Mouse (Mus musculus) adrenal gland, postnatal 14 days (tissue): ENCODE measurements around the gene Sall2. TPM values are rescaled to one million over a fixed set of nuclear protein-coding genes. Genes with fewer than 3 reads are reported as not detected.
"Not testable (repeated sequence)": the region's sequence is repeated elsewhere in the genome, so short reads cannot be mapped to it uniquely, and the experiment has no call there.

ENCODE experiments used
- DNase-seq: peaks from one replicate; pipeline ENCODE4 v3.0.0; 2021; ENCODE audit warnings: mixed read lengths
- long read RNA-seq, 2 experiments: library from polyadenylated mRNA; stranded (forward); transcript quantifications; one replicate each; pipeline ENCODE4 v2.0.0; 2021
- total RNA-seq: library from RNA; stranded (reverse); gene quantifications from 2 replicates; pipeline ENCODE4 v1.2.3, GENCODE M21; 2021

Gene Sall2
- total RNA-seq, result 7.3 and 9.6 TPM in 2 replicates
- long read RNA-seq, experiment 1, partial matches to known transcripts, result 0 of 9 reads
- long read RNA-seq, experiment 1, other reads (novel, unspliced or antisense), result 9 of 9 reads
- long read RNA-seq, experiment 2, partial matches to known transcripts, result 0 of 7 reads
- long read RNA-seq, experiment 2, other reads (novel, unspliced or antisense), result 7 of 7 reads

DNA sequence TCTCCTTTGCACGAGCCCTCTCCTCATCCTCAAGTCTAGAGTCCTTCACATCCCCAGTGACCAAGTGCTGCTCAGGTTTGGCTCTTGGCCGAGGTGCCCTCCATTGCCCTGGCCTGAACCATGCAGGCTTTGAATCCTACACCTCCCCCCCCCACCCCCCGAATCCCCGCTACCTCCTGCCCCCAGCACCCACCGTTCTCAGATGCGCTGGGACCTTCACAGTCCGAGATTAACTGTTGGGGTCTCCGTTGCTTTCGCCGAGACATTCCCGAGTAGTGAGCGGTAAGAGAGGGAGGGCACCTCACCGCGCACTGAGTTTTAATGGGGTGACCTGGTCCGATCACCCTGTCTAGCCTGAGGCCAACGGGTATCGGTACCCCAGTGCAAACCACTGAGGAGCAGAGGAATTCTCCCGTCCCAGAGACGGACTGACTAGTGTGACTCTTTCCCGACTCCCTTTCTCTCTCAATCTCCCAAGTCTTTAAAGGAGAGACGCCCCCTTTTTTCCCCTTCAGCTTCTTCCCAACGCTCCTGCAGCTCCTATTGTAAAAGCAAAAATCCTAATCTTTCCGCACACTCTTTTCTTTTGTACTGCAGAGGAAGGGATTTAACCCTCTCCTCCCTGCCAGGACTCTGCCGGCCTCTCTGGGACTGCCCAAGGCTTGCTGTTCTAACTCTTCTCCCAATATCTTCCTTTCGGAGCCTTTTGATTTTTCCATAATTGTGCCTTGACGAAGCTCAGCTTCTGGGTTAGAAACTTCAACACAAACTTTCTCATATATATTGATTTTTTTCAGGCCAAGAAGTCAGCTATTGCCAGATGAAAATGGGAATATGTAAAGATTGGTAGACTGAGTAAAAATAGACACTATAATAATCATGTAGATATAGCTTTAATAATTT, at the start of gene Sall2:
Gene Sall2, minus strand, starts transcription at position 853 of the 903 bp plus-strand sequence.
- no peak for DNase-seq

DNA sequence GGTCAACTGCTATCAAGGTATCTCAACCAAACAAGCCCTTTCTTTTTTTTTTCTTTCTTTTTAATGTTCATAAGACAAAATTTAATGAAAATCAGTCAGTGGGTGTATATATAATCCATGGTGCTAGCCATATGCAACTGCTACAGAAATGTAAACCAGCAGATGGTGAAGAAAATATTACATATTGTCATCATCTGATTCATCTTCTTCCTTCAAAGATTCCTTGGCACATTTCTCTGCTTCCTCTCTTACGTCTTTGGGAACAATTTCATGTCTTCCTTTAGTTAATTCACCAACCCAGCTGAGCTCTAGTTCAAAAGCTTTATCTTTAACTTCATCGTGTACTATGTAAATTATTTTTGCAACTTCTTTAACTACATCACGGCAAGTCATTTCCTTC, 40.2 kb upstream of the Sall2 start:
- DNase-seq, result no peak

DNA sequence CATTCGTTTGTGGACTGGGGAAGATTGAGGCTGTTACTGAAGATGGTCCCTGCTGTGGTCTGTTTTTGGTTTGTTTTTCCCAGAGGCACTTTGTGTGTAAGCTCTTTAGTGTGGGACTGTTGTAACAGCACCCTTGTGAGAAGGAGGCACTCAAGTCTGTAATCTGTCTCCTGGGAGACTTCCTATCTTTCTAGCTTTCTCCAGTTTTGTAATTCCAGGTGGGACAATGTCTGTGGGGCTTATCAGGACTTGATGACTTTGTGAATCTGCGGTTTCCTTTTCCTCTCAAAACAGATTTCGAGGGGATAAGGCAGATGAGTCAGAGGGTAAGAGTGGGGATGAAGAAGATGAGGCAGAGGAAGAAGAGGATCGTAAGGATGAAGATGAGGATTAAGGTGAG, 27.7 kb upstream of the Sall2 start, which contains the start of gene Olfr1513:
Gene Olfr1513, minus strand, starts transcription at position 101 of the 400 bp plus-strand sequence.
- no peak for DNase-seq

DNA sequence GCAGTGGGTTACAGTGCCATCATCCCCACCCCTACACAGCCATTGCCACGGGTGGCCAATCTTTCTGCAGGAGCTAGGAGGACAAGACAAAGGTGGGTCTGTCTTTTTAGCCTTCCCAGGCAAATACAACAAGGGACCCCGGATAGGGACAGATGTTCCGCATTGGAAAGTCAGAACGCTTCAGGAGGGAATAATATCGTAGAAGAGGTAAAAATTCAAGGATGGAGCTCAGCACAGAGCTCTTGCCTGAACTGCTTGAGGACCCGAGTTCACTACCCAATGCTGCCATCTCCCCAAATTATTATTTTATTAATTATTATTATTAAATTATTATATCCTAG, 10.9 kb upstream of the Sall2 start:
- no peak for DNase-seq

DNA sequence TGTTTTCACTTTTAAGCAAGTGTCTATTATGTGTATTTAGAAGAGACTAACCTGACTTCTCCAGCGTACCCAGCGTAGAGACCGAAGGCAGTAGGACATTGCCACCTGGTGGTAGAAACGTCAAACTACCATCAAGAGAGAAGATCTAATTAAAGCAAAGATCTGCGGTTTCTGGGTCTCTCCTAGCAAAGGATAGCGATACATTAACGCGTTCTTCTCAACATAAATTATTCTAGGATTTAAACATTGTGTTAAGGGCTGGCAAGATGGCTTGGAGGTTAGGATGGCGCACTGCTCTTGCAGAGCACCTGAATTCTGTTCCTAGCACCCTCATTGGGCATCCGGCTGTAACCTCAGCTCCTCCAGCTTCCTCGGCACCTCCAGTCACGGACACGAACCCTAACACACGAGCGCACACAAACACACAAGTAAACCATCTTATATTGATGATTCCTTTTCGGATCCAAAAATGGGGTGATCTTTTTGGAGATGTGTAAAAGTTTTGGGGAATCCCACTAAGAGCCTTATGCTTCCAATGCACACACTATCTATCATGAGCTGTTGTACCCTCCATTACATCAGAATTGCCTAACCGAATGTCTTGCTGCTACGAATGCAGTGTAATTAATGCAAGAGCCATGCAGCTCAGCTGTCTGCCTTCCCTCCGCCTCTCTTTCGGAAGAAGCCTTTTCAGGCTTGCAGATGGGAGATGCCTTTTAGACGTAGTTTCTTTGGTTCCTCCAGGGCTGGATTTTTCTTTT, 10.4 kb upstream of the Sall2 start:
- DNase-seq, result peak; percentile 72

DNA sequence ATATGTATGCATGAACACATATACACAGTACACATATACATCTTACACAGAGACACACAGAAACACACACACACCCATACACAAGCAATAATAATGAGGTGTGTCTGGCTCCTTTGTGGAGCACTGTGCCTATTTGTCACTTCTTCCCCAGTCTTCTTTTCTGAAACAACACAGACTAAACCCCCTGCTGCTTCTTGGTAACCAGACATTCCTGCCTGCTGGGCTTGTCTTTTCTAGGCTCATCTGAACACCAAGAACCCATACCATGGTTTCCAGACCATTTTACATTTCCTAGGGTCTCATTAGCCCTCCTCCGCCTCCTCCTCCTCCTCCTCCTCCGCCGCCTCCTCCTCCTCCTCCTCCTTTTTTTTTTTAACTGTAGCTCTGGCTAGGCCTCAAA, 3.6 kb upstream of the Sall2 start:
- DNase-seq, result no peak

DNA sequence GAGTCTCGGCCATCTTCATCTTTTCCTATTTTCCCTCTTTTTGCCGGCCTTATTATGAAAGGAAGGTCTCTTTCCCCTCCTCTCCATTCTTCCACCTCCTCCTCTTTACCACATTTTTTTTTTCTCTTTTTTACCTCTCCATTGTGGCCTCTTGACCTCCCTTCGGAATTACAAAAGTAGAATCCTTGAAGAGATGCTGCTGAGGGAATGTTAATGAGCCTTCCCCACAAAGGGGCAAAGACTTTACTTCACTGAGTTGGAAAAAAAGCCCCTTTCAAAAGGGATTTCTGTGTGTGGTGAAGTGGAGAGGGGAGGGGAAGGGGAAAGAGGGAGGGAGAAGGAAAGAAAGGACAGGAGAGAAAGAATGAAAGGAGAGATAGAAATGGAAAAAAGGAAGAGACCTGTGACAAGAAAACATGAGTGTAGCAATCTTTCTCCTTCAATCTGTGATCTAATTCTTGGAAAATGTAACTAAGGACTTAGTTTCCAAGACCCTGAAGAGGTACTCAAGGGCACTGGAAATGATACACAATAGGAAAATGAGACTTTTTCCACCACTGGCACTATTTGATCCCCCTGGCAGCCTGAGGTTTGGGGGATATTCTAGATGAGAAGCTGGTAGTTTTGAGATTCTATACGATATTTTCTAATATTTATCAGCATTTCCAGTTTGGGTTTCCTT, 2.6 kb upstream of the Sall2 start:
- DNase-seq, result no peak

DNA sequence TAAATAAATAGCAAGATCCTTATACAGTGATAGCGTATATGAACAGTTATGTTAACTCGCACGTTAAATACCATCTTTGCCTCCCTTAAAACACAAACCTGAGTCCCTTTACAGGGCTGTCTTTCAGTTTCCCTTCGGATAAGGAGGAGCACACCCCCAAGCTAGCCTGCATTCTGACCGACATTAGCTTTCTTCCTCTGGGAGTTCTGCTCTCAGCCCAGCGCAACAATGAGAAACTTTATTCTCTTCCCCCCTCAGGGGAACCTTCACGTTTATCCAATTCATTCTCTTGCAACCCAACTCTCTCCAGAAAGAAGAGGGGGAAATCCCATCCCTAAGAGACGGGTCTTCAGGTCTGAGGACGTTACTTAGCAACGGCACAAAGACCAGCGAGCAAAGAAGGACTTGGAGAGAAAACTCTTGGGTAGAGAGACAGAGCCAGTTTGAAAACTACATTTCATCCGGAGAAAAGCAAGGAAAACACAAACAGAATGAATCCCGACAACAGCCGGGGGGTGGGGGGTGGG, 1.1 kb downstream of the Sall2 start:
- DNase-seq, result no peak

DNA sequence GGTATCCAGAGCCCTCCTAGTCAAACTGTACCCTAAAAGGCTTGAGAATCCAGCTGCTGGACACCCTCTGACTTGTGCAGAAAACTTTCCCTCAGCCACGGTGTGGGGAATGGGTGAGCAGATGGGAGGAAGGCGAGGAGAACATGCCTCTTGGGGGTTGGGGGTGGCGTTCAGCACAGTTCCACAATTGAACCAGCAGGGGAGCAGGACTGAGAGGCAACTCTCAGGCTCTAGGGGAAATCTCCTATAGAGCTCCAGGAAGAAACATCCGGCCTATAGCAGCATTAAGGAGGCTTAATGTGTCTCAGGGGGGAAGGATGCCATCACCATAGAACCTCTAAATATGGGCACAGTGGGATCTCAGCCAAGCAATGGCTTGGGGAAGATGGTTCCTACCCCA, 2.7 kb downstream of the Sall2 start:
- DNase-seq, result no peak

DNA sequence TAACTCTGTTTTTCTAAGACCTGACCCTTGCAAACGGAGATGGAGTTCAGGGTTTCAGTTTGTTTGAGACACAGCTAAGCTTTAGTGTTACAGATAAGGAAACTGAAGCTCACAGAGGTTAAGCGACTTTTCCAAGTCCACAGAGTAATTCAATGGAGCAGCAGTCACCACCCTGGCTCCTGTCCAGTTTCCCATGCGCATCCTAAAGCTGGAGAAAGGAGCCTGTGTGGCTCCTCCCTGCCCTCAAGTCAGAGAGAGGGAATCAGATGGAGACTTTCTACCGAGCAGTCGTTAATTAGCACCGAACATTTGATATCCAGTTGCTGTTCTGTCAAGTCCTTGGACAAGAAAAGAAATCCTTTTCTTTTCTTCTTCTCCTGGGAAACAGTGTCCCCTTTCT, 9.2 kb downstream of the Sall2 start:
- no peak for DNase-seq

DNA sequence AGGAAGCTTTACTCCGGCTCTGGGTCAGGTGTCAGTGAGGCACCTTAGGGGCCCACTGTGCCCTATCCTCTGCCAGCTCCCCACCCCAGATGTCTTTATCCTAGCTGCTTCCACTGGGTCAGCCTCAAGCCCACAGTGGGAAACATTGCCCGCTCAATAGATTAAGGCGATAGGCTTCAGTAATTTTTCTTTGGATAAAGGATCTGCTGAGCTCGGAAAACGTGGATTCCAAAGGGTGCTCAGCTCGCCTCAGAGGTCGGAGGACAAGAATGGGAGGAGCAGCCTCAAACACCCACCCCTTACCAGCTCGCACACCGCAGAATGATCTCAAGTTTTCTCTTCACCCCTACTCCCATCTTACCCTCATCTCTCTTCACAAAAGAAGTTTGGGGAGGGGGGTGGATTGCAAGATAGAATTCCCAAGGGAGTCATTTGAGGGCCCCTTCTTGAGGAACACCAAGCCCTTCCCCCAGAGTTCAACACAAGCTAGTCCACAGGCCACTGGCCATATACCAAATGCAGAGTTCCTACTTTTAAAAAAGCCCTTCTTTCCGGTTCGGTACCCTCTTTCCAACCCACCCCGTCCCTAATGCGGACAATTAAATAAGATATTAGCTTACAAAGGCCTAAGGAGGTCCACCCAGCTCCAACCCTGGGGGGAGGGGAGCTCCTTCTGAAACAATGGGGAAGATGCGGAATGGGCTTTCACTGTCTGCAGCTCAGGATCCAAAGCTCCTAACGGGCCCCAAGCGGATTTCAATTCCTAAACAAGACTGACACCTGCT, 11.9 kb downstream of the Sall2 start:
- peak; percentile 36 for DNase-seq

DNA sequence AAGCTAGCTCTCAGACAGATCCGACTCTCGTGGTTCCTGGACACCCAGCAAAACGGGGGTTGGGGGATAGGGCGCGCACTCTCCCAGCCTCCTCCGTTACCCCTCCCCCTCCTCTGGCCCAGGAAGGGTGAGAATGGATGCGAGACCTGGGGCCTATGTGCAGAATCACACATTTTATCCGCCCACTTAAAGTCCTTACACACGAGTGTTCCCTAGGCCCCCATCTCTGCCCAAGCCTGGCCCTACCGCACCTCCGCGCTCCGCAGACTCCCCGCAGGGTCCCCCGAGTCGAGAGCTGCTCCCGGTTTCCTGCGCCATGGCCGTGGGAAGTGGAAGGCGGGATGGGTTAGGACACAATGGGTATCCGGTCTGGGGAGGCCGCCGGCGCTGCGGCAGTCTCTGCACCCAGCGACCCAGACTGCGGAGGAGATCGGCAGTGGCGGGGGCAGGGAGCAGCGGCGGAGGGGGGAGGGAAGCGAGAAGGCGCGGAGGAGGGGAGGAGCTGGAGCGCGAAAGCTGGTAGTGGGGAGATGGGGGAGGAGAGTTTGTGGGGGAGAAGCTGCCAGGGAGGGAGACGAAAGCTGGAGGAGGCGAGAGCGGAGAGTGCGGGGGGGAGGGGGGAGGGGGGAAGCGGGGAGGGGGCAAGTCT, 12.6 kb downstream of the Sall2 start:
- DNase-seq, result peak; percentile 83

DNA sequence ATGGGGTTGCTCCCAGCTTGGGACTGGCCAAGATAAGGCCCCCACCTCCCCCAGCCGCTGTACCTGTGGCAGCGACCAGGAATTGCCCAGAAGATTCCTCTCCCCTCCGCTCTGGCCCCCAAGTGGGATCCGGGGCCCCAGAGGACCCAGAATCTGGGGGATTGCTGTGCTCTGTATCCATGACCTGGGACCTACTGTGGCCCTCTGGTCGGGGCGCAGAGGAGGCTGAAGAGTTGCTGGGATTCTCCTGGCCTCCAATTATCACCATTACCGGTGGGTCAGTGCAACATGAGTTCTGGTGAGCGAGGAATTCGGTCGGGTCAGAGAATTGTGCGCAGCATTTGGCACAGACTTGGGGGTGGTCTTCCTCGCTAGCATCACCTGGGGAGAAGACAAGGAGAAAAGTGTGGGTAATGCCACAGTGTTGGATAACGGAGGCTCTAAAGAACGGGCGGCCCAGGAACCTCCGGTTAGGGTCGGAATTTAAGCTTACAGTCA, 13.2 kb downstream of the Sall2 start:
- DNase-seq, result no peak

DNA sequence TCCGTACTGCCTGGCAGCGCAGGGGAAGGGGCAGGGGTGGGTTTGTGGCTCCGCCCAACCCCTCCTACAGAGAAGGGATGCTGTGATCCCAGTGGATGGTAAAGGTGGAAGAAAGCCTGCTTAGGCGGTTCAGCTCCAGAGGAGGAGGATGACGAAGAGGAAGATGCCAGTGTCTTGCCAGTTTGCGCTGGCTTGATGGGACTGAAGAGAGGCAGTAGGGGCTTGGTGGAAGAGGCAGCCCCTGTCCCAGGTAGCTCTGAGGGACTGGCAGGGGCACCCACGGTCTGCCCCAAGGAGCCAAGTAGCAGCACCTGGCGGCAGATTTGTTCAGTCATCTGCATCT, 13.8 kb downstream of the Sall2 start:
- DNase-seq, result no peak

DNA sequence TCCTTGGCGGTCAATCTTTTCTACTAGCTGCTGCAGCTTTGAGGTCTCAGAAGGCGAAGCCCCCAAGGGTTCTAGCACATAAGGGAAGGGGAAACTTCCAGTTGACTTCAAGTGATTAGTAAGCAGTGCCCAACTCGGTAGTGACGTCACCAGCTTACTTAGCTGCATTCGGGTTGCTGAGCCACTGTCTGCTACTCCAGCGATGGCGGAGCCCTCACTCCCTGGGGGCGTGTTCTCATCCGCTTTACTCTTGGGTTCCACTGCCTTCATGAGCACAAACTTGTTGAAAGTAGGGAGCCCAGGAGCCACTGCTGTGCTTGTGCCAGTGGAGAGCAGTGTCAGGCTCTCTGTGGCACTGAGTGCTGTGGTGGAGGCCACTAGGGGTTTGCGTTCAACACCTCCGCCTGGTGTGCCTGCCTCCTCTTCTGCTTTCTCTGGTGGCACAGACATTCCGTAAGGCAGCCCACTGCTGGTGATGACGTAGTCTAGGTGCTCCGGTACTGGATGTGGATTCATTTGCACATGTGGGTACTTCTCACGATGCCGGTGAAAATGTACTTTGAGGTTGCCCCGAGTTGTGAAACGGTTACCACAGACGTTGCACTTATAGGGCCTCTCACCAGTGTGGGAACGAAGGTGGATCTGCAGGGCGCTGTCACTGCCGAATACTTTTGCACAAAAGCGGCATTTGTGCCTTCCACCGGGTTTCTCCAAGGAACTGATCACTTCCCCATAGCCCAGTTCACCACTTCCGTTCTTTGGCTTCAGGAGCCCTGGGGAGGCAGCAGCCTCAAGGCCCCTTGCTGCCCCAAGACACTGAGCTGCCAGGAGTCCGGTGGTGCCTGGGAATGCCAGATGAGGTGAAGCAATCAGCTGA, 14.4 kb downstream of the Sall2 start:
- no peak for DNase-seq

DNA sequence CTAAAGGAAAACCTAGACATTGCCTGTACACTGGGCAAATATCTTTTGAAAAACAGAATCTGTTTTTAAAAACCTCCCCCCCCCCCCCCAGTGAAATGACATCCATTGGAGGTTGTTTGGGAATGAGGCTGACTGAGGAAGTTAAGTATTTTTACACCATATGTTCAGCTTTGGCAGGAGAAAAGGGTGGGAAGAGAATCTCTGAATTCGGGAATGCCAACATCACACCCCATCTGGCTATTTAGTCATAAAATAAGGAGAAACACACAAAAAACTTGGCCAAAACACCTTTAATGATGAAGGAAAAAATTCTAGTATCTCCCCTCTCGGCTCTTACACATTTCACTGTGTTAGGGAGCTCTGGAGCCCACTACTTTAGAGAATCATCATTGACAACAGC, 17.7 kb downstream of the Sall2 start:
- DNase-seq, result no peak

DNA sequence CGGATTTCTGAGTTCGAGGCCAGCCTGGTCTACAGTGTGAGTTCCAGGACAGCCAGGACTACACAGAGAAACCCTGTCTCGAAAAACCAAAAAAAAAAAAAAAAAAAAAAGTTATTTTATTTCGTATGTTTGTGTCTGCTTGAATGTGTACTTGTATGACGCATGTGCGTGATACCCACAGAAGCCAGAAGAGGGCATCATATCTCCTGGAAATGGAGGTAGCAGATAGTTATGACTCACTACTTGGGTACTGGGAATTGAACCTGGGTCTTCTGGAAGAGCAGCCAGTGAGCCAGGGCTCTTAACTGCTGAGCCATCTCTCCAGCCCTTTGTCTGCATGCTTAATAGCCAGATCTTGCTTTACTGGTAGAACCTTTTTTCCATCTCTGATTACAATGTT, 18.2 kb downstream of the Sall2 start:
- not testable (repeated sequence) for DNase-seq

DNA sequence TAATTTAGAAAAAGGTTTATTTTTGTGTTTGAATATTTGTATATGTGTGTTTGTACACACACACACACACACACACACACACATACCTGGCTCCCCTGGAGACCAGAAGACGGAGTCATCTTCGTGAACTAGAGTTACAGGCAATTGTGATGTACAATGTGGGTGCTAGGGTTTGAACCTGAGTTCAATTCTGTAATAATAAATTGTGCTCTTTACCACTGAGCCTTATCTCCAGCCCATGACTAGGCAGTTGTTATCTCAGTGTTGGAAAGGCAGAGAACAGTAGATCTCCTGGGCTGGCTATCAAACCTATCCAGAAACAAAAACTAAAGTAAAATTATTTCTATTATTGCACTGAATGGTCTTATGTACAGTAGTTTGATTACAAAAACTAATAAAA, 22.5 kb downstream of the Sall2 start:
- no peak for DNase-seq

DNA sequence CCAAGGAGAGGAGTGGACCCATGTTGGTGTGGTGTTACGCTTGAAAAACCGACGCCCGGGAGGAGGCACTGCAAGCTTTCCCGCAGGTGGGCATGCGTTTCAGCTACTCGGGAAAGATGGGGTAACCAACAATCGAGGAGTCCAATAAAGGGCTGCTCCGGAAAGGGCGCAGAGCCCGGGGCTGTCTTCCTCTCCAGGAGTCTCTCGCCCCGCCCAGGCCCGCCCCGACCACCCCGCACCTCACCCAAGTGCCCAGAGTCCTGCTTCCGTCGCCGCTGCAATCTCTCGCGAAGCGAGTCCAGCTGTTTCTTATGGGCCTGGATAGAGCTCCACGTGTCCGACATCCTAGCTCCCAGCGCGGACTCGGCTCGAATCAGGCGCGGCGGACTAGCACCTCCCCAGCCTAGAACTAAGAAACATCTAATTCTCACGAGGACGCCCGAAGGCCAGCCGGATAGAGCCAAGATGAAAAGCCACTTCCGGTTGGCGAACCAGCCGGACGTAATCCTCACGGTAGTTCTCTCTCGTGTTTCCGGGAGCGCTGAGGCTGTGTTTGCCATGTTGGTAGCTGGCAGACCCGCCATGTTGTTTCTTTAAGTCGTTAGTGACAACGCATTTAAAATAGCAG, 23.8 kb downstream of the Sall2 start, which contains the start of gene Mettl3:
Gene Mettl3, minus strand, starts transcription at position 485 of the 628 bp plus-strand sequence.
- peak; percentile 94 for DNase-seq
